Mouse (Mus musculus): ENCODE measurements around the gene Ankrd6. TPM values are rescaled to one million over a fixed set of nuclear protein-coding genes. Genes with fewer than 3 reads are reported as not detected.

Ankrd6 gene
- polyA plus RNA-seq, 1 experiment from 2014 or later: 8.3 TPM

DNA sequence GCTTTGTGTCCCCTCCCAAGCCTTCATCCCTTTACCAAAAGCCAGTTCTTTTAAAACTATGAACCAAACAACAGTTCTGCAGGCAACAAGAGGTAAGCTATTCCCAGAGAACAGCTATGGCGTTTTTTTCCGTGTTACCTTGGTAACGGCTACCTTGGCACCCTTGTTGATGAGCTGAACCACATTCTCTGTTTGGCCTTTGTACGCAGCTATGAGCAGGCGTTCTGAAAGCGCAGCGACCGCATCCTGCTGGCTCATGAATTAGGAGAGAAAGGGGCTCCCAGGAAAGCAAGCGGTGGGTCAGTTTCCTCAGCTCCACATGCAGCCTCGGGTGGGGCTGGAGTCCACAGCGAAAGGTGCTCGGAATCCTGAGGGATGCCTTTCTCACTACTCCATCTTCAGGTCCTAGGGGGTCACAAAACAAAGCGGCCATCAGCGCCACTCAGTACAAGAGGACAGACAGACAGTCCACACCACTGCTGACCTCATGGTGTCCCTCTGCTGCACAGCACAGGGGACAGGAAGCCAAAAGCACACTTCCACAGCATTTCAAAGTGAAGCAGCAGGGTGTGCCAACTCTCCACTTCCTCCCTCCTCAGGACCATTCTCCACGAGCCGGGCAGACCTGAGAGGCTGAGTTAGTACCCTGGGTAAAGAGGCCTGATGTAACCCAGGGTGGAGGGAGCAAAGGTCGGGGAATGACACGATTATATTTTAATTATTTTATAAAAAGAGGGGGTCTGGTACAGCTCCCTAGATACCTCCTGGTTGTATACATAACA lies 90.3 kb downstream of the Ankrd6 start:
- DNase-seq (ENCODE audit: low spot score): no peak
- Histone ChIP-seq H3K4me1 (peaks cover 37% of the 10 kb centered on the region), H3K4me3 (no peak overlapping the region), H3K9me3 (no peaks in the 10 kb centered on the region), H3K27ac (no peak overlapping the region), H3K36me3 (no peaks in the 10 kb centered on the region), H3K27me3 (ENCODE audit: insufficient read depth, poor library complexity, severe bottlenecking) (peaks cover 10% of the 10 kb centered on the region; the same call in 1 of the 2 replicates)
- 82% methylated on average over 18 of the region's 18 CpGs for WGBS

DNA sequence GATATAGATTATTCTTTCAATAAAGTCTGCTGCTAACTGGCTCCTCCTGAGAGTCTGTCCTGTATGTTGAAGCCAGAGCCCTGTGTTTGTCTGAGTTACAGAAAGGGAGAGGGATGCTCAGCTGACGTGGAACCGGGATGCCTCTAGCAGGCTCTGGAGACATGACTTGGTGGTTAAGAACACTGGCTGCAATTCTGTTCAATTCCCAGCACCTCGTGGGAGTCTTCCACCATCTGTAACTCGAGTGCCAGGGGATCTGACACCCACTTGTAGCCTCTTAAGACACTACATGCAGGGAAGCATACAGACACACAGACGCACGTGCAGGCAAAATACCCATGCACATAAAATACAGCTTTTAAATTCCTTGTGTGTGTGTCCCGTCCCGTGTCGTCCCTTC lies 95.1 kb downstream of the Ankrd6 start:
- Histone ChIP-seq H3K36me3 (no peaks in the 10 kb centered on the region), H3K4me1 (peaks cover 6% of the 10 kb centered on the region; the same call in 1 of the 2 replicates), H3K27me3 (ENCODE audit: insufficient read depth, poor library complexity, severe bottlenecking) (0 out of 2 replicates have a peak, but pooled peaks cover under 1% of the 10 kb centered on the region), H3K9me3 (no peaks in the 10 kb centered on the region), H3K27ac (no peak overlapping the region), H3K4me3 (no peak overlapping the region)
- 68% methylated on average over 8 of the region's 9 CpGs for WGBS
- DNase-seq (ENCODE audit: low spot score): no peak

DNA sequence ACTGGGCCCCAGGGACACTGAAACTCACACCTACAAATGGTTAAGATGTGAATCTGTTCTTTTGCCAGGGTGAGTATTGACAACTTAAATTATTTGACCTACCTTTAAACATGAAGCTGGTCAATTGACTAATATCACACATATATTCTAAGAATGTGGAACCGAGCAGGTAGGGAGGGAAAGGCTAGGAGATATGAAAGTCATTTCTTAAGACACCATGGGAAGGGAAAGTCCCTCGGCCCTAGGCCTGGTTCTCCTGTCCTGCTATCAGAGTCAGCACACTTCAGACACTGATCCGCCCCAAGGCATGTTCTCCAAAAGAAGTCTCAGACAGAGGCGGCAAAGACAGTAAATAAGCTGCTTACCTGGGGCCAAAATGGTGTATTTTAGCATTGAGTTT lies 95.7 kb downstream of the Ankrd6 start:
- Histone ChIP-seq H3K4me1 (peaks cover 3% of the 10 kb centered on the region; the same call in 1 of the 2 replicates), H3K36me3 (no peaks in the 10 kb centered on the region), H3K27ac (no peak overlapping the region), H3K27me3 (ENCODE audit: insufficient read depth, poor library complexity, severe bottlenecking) (no peaks in the 10 kb centered on the region), H3K9me3 (no peaks in the 10 kb centered on the region), H3K4me3 (no peak overlapping the region)
- no peak for DNase-seq (ENCODE audit: low spot score)
- WGBS: 77% methylated on average over 4 of the region's 4 CpGs

DNA sequence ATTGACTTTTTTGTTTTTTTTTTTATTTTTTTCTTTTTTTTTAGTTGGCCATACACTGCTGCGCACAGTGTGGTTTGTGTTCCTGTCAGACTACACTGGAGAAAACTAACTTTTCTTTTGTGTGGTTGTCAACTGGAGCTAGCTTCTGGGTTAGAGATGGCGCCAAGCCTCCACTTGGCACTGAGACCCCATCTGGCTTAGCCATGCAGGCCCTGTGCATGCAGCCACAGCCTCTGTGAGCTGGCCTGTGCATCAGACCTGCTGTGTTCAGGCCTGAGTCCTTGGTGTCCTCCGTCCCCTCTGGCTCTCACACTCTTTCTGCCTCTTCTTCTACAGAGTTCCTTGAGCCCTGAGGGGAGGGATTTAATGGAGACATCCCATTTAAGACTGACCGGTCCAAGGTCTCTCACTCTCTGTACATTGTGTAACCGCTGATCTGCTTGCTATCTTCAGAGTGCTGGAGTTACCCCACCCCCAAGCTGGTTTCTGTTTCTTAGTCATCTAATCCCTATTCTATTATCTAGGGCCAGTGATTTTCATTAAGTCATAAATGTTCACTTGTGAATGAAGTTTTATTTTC lies 96.9 kb downstream of the Ankrd6 start:
- H3K27ac ChIP-seq: no peak overlapping the region
- 87% methylated on average over 5 of the region's 5 CpGs for WGBS
- no peak for DNase-seq (ENCODE audit: low spot score)

DNA sequence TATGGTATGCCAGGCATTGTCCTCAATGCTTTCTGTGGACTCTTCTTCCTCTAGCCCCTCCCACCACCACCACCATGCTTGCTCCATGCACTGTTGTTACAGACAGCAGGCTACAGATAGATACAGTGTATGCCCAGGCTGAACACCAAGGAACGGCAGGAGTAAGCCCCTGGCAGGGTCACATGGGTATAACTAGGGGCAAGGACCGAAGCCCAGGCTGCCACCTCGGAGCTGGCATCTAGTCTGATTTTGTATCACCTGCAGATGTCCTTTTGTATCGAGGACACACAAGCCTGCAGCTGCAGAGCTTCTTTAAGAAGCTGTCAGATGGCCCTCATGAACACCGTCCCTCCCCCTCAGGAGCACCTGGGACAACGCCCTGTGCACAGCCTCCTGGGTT lies 97.8 kb downstream of the Ankrd6 start:
- peaks cover 3% of the 10 kb centered on the region; the same call in 1 of the 2 replicates for H3K4me1 ChIP-seq
- no peaks in the 10 kb centered on the region for H3K27me3 ChIP-seq (ENCODE audit: insufficient read depth, poor library complexity, severe bottlenecking)
- H3K4me3 ChIP-seq: no peak overlapping the region
- H3K27ac ChIP-seq: no peak overlapping the region
- DNase-seq (ENCODE audit: low spot score): no peak
- 78% methylated on average over 6 of the region's 6 CpGs for whole genome bisulfite sequencing
- no peaks in the 10 kb centered on the region for H3K36me3 ChIP-seq
- no peaks in the 10 kb centered on the region for H3K9me3 ChIP-seq

More for the DNA sequence above, 96.9 kb downstream of the Ankrd6 start:
- no peaks in the 10 kb centered on the region for H3K9me3 ChIP-seq
- H3K4me1 ChIP-seq: peaks cover 3% of the 10 kb centered on the region; the same call in 1 of the 2 replicates
- no peaks in the 10 kb centered on the region for H3K36me3 ChIP-seq
- no peak overlapping the region for H3K4me3 ChIP-seq
- no peaks in the 10 kb centered on the region for H3K27me3 ChIP-seq (ENCODE audit: insufficient read depth, poor library complexity, severe bottlenecking)

DNA sequence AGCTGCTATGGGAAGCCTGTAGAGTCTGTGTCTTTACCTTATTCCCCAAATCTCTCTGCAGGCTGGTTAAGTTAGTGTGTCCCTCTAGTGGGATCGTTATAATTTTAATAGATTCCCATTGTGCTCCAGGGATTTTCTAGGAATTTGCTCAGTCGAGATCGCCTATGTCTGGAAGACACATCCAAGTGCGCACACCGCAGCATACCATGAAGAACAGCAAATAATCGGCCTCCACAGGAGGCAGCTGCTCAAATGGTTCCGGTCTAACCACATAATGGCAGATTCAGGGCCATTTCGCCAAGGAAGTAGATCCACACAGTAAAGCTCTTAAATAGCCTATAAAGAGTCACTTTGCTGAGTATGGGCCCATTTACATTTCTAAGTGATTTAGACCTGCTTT lies 98.3 kb downstream of the Ankrd6 start:
- Histone ChIP-seq H3K36me3 (no peaks in the 10 kb centered on the region), H3K27ac (no peak overlapping the region), H3K4me1 (peaks cover 3% of the 10 kb centered on the region; the same call in 1 of the 2 replicates), H3K4me3 (no peak overlapping the region), H3K9me3 (no peaks in the 10 kb centered on the region), H3K27me3 (ENCODE audit: insufficient read depth, poor library complexity, severe bottlenecking) (no peaks in the 10 kb centered on the region)
- no peak for DNase-seq (ENCODE audit: low spot score)
- WGBS: 93% methylated on average over 8 of the region's 8 CpGs

DNA sequence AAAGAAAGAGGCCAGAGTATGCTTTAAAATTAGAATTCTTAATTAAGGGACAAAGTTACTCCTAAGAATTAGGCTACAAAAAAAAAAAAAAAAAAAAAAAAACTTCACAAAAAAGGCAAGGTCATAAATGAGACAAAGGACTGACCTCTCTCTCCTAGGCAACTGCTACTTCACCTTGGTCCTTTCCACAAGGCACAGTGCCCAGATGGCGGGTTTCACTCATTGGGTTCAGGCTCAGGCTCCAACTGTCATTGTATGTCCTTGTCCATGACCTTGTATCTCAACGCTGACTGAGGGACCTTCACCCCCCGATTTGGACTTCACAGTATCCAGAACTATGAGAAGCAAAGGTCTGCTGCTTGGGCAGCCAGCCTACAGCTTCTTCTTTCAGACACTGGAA lies 112.2 kb downstream of the Ankrd6 start:
- DNase-seq (ENCODE audit: low spot score): no peak
- Histone ChIP-seq H3K4me1 (peaks cover 3% of the 10 kb centered on the region; the same call in 1 of the 2 replicates), H3K4me3 (no peak overlapping the region), H3K27me3 (ENCODE audit: insufficient read depth, poor library complexity, severe bottlenecking) (0 out of 2 replicates have a peak, but pooled peaks cover 3% of the 10 kb centered on the region), H3K27ac (no peak overlapping the region), H3K36me3 (0 out of 2 replicates have a peak, but pooled peaks cover 5% of the 10 kb centered on the region), H3K9me3 (no peaks in the 10 kb centered on the region)
- 85% methylated on average over 3 of the region's 3 CpGs for WGBS

DNA sequence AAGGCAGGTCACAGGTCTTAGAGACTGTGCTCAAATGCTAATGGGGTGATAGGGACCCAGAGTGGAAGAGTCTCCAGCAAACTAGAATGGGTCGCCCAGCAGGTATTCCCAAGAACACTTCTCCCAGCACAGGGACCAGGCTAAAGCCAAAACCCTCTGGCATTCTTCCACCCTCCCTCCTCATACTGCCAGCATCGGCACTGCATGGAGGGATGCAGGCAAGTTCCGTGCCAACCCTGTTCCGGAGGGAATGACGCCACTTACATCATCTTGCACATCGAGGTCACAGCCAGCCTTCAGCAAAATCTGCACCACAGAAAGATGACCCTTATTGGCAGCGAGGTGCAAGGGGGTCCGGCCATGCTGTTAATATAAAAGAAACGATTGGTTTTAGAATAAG lies 114.6 kb downstream of the Ankrd6 start:
- Histone ChIP-seq H3K36me3 (0 out of 2 replicates have a peak, but pooled peaks cover 5% of the 10 kb centered on the region), H3K4me3 (no peak overlapping the region)
- 86% methylated on average over 9 of the region's 9 CpGs for WGBS

DNA sequence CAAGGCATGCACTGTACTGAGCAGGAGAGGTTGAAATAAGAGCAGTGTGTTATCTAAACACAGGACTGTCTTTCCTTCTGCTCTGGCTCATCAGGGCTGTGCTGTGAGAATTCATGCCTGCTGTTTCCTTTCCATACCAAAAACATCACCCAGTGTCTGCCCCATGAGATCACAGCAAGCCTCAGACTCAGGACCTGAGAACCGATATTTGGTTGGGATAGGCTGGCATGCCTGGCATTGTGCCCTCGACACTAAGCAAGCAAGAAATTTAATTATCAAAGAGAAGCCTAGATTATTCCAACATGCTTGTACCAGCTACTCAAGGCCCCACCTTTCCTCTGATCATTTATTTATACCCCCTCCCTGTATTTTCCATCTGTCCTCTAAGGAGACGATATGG lies 116.1 kb downstream of the Ankrd6 start:
- H3K4me3 ChIP-seq: no peak overlapping the region
- WGBS: 78% methylated on average over 3 of the region's 3 CpGs
- no peaks in the 10 kb centered on the region for H3K27me3 ChIP-seq (ENCODE audit: insufficient read depth, poor library complexity, severe bottlenecking)
- H3K27ac ChIP-seq: no peak overlapping the region
- H3K36me3 ChIP-seq: 0 out of 2 replicates have a peak, but pooled peaks cover 5% of the 10 kb centered on the region
- H3K9me3 ChIP-seq: no peaks in the 10 kb centered on the region
- DNase-seq (ENCODE audit: low spot score): no peak
- H3K4me1 ChIP-seq: peaks cover 6% of the 10 kb centered on the region

More for the DNA sequence above, 114.6 kb downstream of the Ankrd6 start:
- peaks cover 3% of the 10 kb centered on the region; the same call in 1 of the 2 replicates for H3K4me1 ChIP-seq
- H3K27me3 ChIP-seq (ENCODE audit: insufficient read depth, poor library complexity, severe bottlenecking): 0 out of 2 replicates have a peak, but pooled peaks cover 3% of the 10 kb centered on the region
- DNase-seq (ENCODE audit: low spot score): no peak
- H3K9me3 ChIP-seq: no peaks in the 10 kb centered on the region
- H3K27ac ChIP-seq: no peak overlapping the region

DNA sequence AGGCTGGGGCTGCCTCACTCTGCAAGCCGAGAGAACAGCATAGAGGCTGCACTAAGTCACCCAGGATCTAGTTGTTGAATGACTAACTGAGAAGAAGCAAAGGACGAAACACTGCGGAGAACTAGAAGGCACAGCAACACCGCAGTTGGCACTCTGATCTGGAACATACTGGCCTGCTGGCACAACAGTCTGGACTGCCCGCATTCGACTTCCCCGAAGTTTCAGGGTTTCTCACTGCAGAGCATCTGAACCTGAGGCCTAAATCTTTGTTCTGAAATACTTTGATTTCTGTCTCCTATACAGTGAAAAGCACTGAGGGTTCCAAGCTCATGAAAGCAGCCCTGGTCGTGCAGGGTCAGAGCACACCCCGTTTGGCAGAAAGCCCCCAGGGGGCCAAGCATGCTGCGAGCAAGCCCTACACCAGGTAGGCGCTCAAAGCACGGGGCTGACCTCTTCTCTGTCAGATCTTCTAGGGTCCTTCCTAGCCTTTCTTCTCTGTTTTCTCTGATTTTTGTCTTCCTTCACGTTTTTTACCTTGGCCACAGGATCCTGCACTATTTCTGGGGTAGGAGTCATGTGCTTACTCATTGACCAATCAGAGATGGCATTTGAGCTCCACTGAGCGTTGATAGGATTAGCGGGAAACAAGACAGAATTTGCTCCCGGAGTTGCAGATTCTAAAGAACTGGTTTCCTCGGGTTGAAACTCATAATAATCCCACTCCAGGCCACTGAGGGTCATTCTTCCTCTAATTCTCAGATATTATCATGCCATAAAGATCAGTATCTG lies 117.0 kb downstream of the Ankrd6 start:
- Histone ChIP-seq H3K4me3 (peak overlapping the region; percentile 53), H3K36me3 (0 out of 2 replicates have a peak, but pooled peaks cover 5% of the 10 kb centered on the region), H3K4me1 (peaks cover 14% of the 10 kb centered on the region), H3K27ac (no peak overlapping the region; the same call in 1 of the 2 replicates), H3K9me3 (no peaks in the 10 kb centered on the region), H3K27me3 (ENCODE audit: insufficient read depth, poor library complexity, severe bottlenecking) (no peaks in the 10 kb centered on the region)
- 43% methylated on average over 17 of the region's 17 CpGs for WGBS
- DNase-seq (ENCODE audit: low spot score): no peak

DNA sequence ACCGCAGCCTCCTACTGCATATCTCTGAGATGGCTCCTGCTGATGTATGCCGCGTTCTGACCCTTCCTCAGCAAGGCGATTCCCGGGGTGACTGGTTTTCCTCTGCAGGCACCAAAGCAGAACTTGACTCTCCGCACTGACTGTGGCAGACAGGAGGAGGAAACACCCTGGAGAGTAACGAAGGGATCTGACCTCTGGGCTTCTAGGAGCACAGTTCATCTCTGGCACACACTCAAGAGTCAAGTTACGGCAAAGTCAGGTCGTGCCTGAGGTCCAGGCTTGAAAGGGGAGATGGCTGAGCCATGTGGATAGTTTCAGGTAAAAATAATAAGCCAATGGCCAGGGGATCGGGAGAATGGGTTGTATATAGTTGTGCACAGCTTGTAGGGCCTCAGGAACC lies 121.3 kb downstream of the Ankrd6 start:
- Histone ChIP-seq H3K36me3 (no peaks in the 10 kb centered on the region), H3K4me1 (peaks cover 30% of the 10 kb centered on the region), H3K9me3 (no peaks in the 10 kb centered on the region), H3K27me3 (ENCODE audit: insufficient read depth, poor library complexity, severe bottlenecking) (no peaks in the 10 kb centered on the region), H3K27ac (0 out of 2 replicates have a peak overlapping the region, but pooled peaks have one; percentile 16), H3K4me3 (no peak overlapping the region)
- DNase-seq (ENCODE audit: low spot score): no peak
- 31% methylated on average over 10 of the region's 10 CpGs for WGBS

DNA sequence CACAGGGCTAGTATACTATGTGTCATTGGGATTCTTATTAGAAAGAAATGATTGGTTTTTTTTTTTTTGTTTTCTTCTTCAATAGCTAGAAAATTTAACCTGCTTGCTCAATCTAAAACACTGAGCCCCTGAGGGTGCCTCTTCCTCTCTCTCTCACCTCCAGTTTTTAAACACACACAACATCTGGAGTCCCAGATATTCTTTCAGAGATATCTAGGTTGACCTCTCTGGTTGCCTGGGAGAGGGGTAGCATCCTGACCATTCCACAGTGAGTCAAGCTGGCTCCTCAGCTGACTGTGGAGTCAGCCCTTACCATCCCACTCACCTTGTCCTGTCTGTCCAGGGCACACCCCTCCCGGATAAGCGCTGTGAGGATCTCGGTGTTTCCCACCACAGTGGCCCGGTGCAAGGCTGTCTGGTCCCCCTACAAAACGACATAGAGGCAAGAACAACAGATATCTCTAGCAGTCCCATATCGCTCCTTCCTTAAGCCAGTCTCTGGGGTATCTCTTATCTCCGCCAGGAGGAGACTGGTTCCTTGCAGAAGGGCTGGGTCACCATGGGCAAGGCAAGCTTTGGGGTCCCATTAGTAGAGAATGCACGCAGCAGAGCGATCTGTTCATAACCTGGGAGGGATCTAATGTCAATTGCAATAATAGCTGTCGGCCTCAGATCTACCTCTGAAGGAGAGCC lies 122.1 kb downstream of the Ankrd6 start:
- H3K27me3 ChIP-seq (ENCODE audit: insufficient read depth, poor library complexity, severe bottlenecking): no peaks in the 10 kb centered on the region
- H3K36me3 ChIP-seq: no peaks in the 10 kb centered on the region
- no peaks in the 10 kb centered on the region for H3K9me3 ChIP-seq
- H3K4me1 ChIP-seq: peaks cover 28% of the 10 kb centered on the region
- no peak for DNase-seq (ENCODE audit: low spot score)
- 70% methylated on average over 10 of the region's 10 CpGs for WGBS
- no peak overlapping the region for H3K4me3 ChIP-seq
- no peak overlapping the region for H3K27ac ChIP-seq

Measured in heart, embryonic 10.5 days (tissue).